Mouse (Mus musculus) liver, postnatal 0 days (tissue): ENCODE data around the gene Actl10. TPM values are rescaled to one million over a fixed set of nuclear protein-coding genes. Genes with fewer than 3 reads are reported as not detected.

Experiments used
- ATAC-seq: fragments of 200-750 bp; cut with Nextera tagmentation; 2 replicates; pipeline ENCODE4 v1.8.0; 2017; ENCODE audit warnings: mild to moderate bottlenecking, moderate library complexity
- DNase-seq: peaks from one replicate; pipeline ENCODE4 v3.0.0-alpha.2; 2016
- H3K27ac ChIP-seq: fragments of 300-500 bp; sonication (generic); 2 replicates; pipeline ENCODE4 v1.5.1; 2014; ENCODE audit warnings: antibody characterized with exemption, moderate library complexity, mild to moderate bottlenecking, low read depth
- H3K27me3 ChIP-seq: fragments of 300-500 bp; sonication (generic); 2 replicates; pipeline ENCODE4 v1.6.1; 2014; ENCODE audit warnings: low read length, control low read depth, mixed read lengths; ENCODE audit not compliant: insufficient read depth
- H3K36me3 ChIP-seq: fragments of 300-500 bp; sonication (generic); replicated peaks from 2 replicates; pipeline ENCODE4 v1.6.1; 2014; ENCODE audit warnings: mild to moderate bottlenecking, control low read depth, low read length, moderate library complexity, mixed read lengths; ENCODE audit not compliant: insufficient read depth
- H3K4me1 ChIP-seq: fragments of 300-500 bp; sonication (generic); 2 replicates; pipeline ENCODE4 v1.6.1; 2014; ENCODE audit warnings: antibody characterized with exemption, mild to moderate bottlenecking, control low read depth; ENCODE audit not compliant: insufficient read depth
- H3K4me2 ChIP-seq: fragments of 300-500 bp; sonication (generic); 2 replicates; pipeline ENCODE4 v1.6.1; 2014; ENCODE audit warnings: low read depth, mild to moderate bottlenecking, low read length, moderate library complexity, mixed read lengths
- H3K4me3 ChIP-seq: fragments of 300-500 bp; sonication (generic); 2 replicates; pipeline ENCODE4 v1.5.1; 2014; ENCODE audit warnings: low read depth, low read length
- H3K9ac ChIP-seq: fragments of 300-500 bp; sonication (generic); replicated peaks from 2 replicates; pipeline ENCODE4 v1.6.1; 2014; ENCODE audit warnings: mild to moderate bottlenecking, moderate library complexity
- H3K9me3 ChIP-seq: fragments of 300-500 bp; sonication (generic); 2 replicates; pipeline ENCODE4 v1.6.1; 2016; ENCODE audit warnings: mild to moderate bottlenecking, control low read depth, low read length, mixed read lengths
- CTCF ChIP-seq: sonication (generic); IDR thresholded peaks from 2 replicates; pipeline ENCODE4 v1.5.1; 2016; ENCODE audit warnings: antibody characterized with exemption, low read depth
- EP300 ChIP-seq: IDR thresholded peaks from 2 replicates; pipeline ENCODE4 v1.6.1; 2016; ENCODE audit warnings: antibody characterized with exemption, low read depth, mild to moderate bottlenecking
- WGBS: fragments of 180-500 bp; shearing (Covaris S2); extraction: QIAGEN DNeasy Blood & Tissue Kit; methylation state at CpG from one replicate; pipeline ENCODE4 v1.1.7; 2014; ENCODE audit not compliant: insufficient replicate concordance; 5-methylcytosine and 5-hydroxymethylcytosine counted together
- polyA plus RNA-seq: library from polyadenylated mRNA; unstranded; fragments of >200 nt; fragmentation: Nextera tagmentation; extraction: Ambion mirVana; gene quantifications from 2 replicates; pipeline ENCODE4 v1.2.1, GENCODE M21; 2015

The Actl10 gene
- polyA plus RNA-seq, 1 experiment from 2014 or later, result 0.07 TPM

DNA sequence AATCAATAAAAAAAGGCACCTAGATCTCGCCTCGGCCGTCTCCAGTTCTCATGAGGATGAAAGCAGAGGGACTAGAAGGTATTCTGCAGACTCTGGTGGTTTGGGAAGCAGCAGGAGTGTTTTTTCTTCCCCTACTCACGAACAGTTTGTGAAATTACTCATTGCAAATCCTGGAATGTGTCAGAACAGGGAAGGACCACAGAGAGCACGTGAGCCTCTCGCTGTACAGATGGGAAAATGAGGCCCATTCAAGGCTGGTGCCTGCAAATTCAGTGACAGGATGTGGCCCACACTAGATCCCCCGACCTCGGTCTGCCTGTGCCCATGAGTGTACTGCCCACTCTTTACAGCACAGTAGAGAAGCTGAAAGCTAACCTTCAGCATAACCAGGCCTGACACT, 20.4 kb downstream of the Actl10 start:
- H3K27ac ChIP-seq, result no peak overlapping the region
- TF ChIP-seq CTCF, result no peak
- no peak for TF ChIP-seq EP300
- H3K27me3 ChIP-seq, result no peaks in the 10 kb centered on the region
- ATAC-seq (no peak), DNase-seq (no peak)
- 75% methylated on average over 8 of the region's 8 CpGs for WGBS
- H3K9me3 ChIP-seq, result no peaks in the 10 kb centered on the region
- H3K9ac ChIP-seq, result no peak overlapping the region
- 0 out of 2 replicates have a peak, but pooled peaks cover 2% of the 10 kb centered on the region for H3K36me3 ChIP-seq
- no peak overlapping the region for H3K4me2 ChIP-seq
- peaks cover 33% of the 10 kb centered on the region for H3K4me1 ChIP-seq
- no peak overlapping the region for H3K4me3 ChIP-seq

DNA sequence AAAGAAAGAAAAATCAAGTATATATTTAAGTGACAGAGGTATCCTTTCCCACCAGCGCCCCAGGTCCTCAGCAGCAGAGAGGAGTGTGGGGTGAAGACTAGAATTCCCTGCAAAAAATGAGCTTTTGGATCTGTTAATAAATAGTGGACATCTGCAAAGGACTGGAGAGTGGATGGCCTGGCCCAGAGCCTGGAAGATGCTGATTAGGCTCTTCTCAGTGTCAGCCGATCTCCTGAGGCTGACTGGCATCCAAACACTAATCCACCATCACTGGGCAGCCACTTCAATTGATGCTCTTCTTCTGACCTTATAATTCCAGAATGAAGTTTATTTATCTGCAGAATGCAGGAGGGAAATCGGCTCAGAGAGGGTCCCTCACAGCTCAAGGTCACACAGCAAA, 21.4 kb downstream of the Actl10 start:
- Histone ChIP-seq H3K9ac (no peak overlapping the region), H3K27me3 (no peaks in the 10 kb centered on the region), H3K4me2 (no peak overlapping the region), H3K4me1 (peaks cover 23% of the 10 kb centered on the region), H3K9me3 (no peaks in the 10 kb centered on the region), H3K36me3 (0 out of 2 replicates have a peak, but pooled peaks cover under 1% of the 10 kb centered on the region), H3K27ac (no peak overlapping the region), H3K4me3 (no peak overlapping the region)
- TF ChIP-seq CTCF (no peak), EP300 (no peak)
- DNase-seq (no peak), ATAC-seq (no peak)
- 72% methylated on average over 3 of the region's 3 CpGs for WGBS

- H3K27me3 ChIP-seq, result no peaks in the 10 kb centered on the region
- H3K4me2 ChIP-seq, result no peak overlapping the region
- DNase-seq (peak; percentile 48), ATAC-seq (no peak)
- H3K27ac ChIP-seq, result peak overlapping the region; percentile 86
- 38% methylated on average over 7 of the region's 7 CpGs for WGBS
- H3K9ac ChIP-seq, result no peak overlapping the region
- peaks cover 13% of the 10 kb centered on the region for H3K4me1 ChIP-seq
- H3K4me3 ChIP-seq, result no peak overlapping the region
- H3K36me3 ChIP-seq, result no peaks in the 10 kb centered on the region
- no peaks in the 10 kb centered on the region for H3K9me3 ChIP-seq
- no peak for TF ChIP-seq EP300
- TF ChIP-seq CTCF, result no peak
Observed at GRCm38 (mm10) chr2:154574271-154574670, 22.7 kb downstream of the Actl10 start.

GRCm38 (mm10) chr2:154576876-154577743, 25.5 kb downstream of the Actl10 start:
- Histone ChIP-seq H3K27me3 (no peaks in the 10 kb centered on the region), H3K9me3 (no peaks in the 10 kb centered on the region), H3K27ac (no peak overlapping the region), H3K36me3 (no peaks in the 10 kb centered on the region), H3K4me1 (no peaks in the 10 kb centered on the region), H3K4me2 (no peak overlapping the region), H3K9ac (no peak overlapping the region), H3K4me3 (no peak overlapping the region)
- 71% methylated on average over 12 of the region's 12 CpGs for whole genome bisulfite sequencing
- ATAC-seq (no peak), DNase-seq (no peak)
- TF ChIP-seq CTCF, result no peak
- no peak for TF ChIP-seq EP300

DNA sequence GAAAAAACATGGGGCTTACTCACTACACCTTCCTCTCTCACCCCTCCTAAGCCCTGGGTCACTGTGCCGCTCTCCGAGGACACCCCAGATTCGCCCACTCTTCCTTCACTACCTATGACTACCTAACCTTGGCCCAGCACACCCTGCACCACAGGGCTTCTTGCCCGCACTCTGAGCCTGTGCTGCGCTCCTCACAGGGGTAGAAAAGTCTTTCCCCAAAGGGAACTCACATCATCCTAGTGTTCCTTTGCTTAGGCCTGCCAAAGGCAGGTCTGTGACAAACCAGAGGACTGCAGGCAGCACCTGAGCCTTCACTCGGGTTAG, 26.1 kb downstream of the Actl10 start:
- no peak for ATAC-seq
- Histone ChIP-seq H3K4me3 (no peak overlapping the region), H3K27me3 (no peaks in the 10 kb centered on the region), H3K27ac (no peak overlapping the region), H3K4me1 (no peaks in the 10 kb centered on the region), H3K4me2 (no peak overlapping the region), H3K9ac (no peak overlapping the region), H3K36me3 (no peaks in the 10 kb centered on the region), H3K9me3 (no peaks in the 10 kb centered on the region)
- no peak for DNase-seq
- no peak for TF ChIP-seq CTCF
- no peak for TF ChIP-seq EP300
- WGBS, result 89% methylated on average over 6 of the region's 6 CpGs

GRCm38 (mm10) chr2:154580586-154580985, 29.0 kb downstream of the Actl10 start:
- Histone ChIP-seq H3K9me3 (no peaks in the 10 kb centered on the region), H3K4me3 (no peak overlapping the region), H3K4me1 (no peaks in the 10 kb centered on the region), H3K27me3 (no peaks in the 10 kb centered on the region), H3K27ac (no peak overlapping the region), H3K9ac (no peak overlapping the region), H3K36me3 (no peaks in the 10 kb centered on the region), H3K4me2 (no peak overlapping the region)
- DNase-seq, result no peak
- 82% methylated on average over 8 of the region's 8 CpGs for WGBS
- ATAC-seq, result no peak
- TF ChIP-seq EP300, result no peak
- no peak for TF ChIP-seq CTCF
